Mouse (Mus musculus) bone marrow macrophage, adult 2 months (primary cell): ENCODE data around the gene Adipor2.

ENCODE experiments used
- CTCF ChIP-seq: IDR thresholded peaks from 2 replicates; pipeline ENCODE4 v1.5.1; 2012; ENCODE audit warnings: low read depth, mild to moderate bottlenecking, low read length, moderate library complexity
- POLR2A ChIP-seq: IDR thresholded peaks from 2 replicates; pipeline ENCODE4 v1.6.1; 2012; ENCODE audit warnings: mild to moderate bottlenecking, low read depth, low read length, borderline replicate concordance

DNA sequence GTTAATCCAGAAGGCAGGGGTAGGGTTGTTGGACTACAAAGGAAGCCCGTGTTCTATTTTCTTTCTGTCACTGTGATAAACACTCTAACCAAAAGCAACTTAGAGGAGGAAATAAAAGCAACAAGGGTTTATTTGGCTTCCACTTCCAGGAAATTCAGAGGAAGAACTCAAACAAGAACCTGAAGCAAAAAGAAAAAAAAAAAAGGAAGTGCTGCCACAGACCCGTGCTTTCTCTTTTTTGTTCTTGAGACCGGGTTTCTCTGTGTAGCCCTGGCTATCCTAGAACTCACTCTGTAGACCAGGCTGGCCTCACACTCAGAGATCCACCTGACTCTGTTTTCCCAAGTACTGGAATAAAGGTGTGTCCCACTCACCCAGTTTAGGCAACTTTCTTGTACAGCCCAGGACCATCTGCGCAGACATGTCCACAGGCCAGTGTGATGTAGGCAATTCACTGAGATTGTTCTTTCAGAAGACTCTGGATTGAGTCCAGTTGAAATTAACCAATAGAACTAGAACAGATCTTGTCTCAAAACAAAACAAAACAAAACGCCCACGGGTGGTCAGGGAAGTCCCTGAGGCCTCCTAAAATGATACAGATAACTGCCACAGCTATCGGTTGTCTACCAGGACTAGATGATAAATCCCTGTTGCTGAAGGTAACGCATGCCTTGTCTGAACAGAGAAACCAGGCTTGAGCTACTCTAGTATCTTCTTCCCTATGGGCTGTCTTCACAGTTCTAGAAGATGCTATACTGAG, 15.8 kb downstream of the Adipor2 start:
- TF ChIP-seq POLR2A (no peak), CTCF (no peak)
